Mouse (Mus musculus) small intestine, adult 2 months (tissue): ENCODE data around the gene Abca1.

Experiments used
- CTCF ChIP-seq: fragments of 200-500 bp; IDR thresholded peaks from 2 replicates; pipeline ENCODE4 v1.5.1; 2012; ENCODE audit warnings: low read depth, mild to moderate bottlenecking, control low read depth, inconsistent platforms, low read length, moderate library complexity, mixed read lengths; ENCODE audit not compliant: insufficient replicate concordance, insufficient read length; ENCODE audit errors: extremely low read depth
- POLR2A ChIP-seq: fragments of 200-500 bp; IDR thresholded peaks from 2 replicates; pipeline ENCODE4 v1.6.1; 2012; ENCODE audit warnings: low read depth, mild to moderate bottlenecking, control low read depth, inconsistent platforms, low read length, moderate library complexity

GRCm38 (mm10) chr4:53121084-53121483 is 38.6 kb downstream of the Abca1 start:
- no peak for TF ChIP-seq CTCF
- TF ChIP-seq POLR2A: no peak
